Mouse (Mus musculus) lung, embryonic 15.5 days (tissue): ENCODE results near the gene Prpf6. TPM values are rescaled to one million over a fixed set of nuclear protein-coding genes. Genes with fewer than 3 reads are reported as not detected.

Experiments
- ATAC-seq: fragments of 200-750 bp; cut with Nextera tagmentation; 2 replicates; pipeline ENCODE4 v1.8.0; 2017; ENCODE audit warnings: moderate number of reproducible peaks, borderline replicate concordance; ENCODE audit not compliant: low FRiP score, low TSS enrichment; ENCODE audit errors: extremely low read depth
- H3K27ac ChIP-seq: fragments of 300-500 bp; sonication (generic); 2 replicates; pipeline ENCODE4 v1.5.1; 2015; ENCODE audit warnings: moderate library complexity, mild to moderate bottlenecking, inconsistent platforms
- H3K27me3 ChIP-seq: fragments of 300-500 bp; sonication (generic); 2 replicates; pipeline ENCODE4 v1.6.1; 2015; ENCODE audit warnings: inconsistent platforms
- H3K36me3 ChIP-seq: fragments of 300-500 bp; sonication (generic); 2 replicates; pipeline ENCODE4 v1.6.1; 2015; ENCODE audit warnings: inconsistent platforms
- H3K4me1 ChIP-seq: fragments of 300-500 bp; sonication (generic); 2 replicates; pipeline ENCODE4 v1.6.1; 2015; ENCODE audit warnings: inconsistent platforms
- H3K4me2 ChIP-seq: fragments of 300-500 bp; sonication (generic); 2 replicates; pipeline ENCODE4 v1.6.1; 2015; ENCODE audit warnings: inconsistent platforms, mild to moderate bottlenecking, moderate library complexity
- H3K4me3 ChIP-seq: fragments of 300-500 bp; sonication (generic); 2 replicates; pipeline ENCODE4 v1.5.1; 2015; ENCODE audit warnings: mild to moderate bottlenecking, inconsistent platforms
- H3K9ac ChIP-seq: fragments of 300-500 bp; sonication (generic); 2 replicates; pipeline ENCODE4 v1.6.1; 2015; ENCODE audit warnings: inconsistent platforms
- H3K9me3 ChIP-seq: fragments of 300-500 bp; sonication (generic); 2 replicates; pipeline ENCODE4 v1.6.1; 2016; ENCODE audit warnings: inconsistent platforms
- WGBS: fragments of 180-500 bp; shearing (Covaris S2); methylation state at CpG from one replicate; pipeline ENCODE4 v1.1.7; 2015; 5-methylcytosine and 5-hydroxymethylcytosine counted together
- microRNA-seq: library from miRNA; unstranded; fragments of <30 nt; microRNA quantifications from one replicate; pipeline ENCODE4, GENCODE M21; 2016
- polyA plus RNA-seq: library from polyadenylated mRNA; unstranded; fragments of >200 nt; fragmentation: Nextera tagmentation; extraction: Ambion mirVana; gene quantifications from 2 replicates; pipeline ENCODE4 v1.2.1, GENCODE M21; 2015

Prpf6 gene
- polyA plus RNA-seq, 1 experiment from 2014 or later = 60.8 TPM

DNA sequence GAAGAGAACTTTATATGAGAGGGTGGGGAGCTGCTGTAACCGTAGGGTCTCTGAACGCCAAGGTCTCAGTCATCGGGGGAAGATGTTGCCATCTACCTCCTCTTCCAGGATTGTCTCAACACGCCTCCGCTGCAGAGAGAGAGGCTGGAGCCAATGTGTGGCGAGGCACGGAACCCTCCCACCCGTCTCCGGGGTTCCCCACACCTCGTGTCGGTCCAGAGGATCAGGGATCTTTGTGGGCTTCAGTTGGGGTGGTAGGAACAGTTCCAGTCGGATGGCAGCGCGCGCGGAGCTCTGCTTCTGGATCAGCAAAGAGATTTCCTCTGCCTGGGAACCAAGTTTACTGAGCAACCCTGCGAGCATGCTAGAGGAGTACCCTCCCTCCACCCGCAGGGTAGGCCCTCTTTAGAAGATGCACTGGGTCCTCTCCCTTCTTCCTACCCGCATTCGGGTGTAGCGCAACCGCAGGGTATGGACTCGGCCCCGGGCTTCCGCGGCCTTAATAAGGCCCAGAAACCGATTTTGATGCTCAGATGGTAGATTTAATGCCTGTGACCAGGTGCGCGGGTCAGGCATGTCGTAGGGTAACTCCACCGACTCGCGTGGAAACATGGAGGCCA, 105.2 kb downstream of the Prpf6 start:
- Histone ChIP-seq H3K4me3 (no peak overlapping the region), H3K4me1 (peaks cover 8% of the 10 kb centered on the region), H3K27ac (no peak overlapping the region), H3K9ac (no peak overlapping the region), H3K4me2 (no peak overlapping the region), H3K27me3 (no peaks in the 10 kb centered on the region), H3K36me3 (no peaks in the 10 kb centered on the region), H3K9me3 (no peaks in the 10 kb centered on the region)
- no peak for ATAC-seq
- WGBS = 65% methylated on average over 33 of the region's 33 CpGs

GRCm38 (mm10) chr2:181698241-181698640, 106.6 kb downstream of the Prpf6 start, which contains the start of gene Lkaaear1:
Lkaaear1 (minus strand) TSS chr2:181698442.
- ATAC-seq = no peak
- Histone ChIP-seq H3K4me3 (no peak within 1 kb of the TSS), H3K9me3 (no peaks in the 10 kb centered on the region), H3K27ac (no peak within 1 kb of the TSS), H3K4me1 (no peaks in the 10 kb centered on the region; the same call in 1 of the 2 replicates), H3K9ac (no peak within 1 kb of the TSS), H3K27me3 (no peaks in the 10 kb centered on the region), H3K4me2 (no peak within 1 kb of the TSS), H3K36me3 (no peaks in the 10 kb centered on the region)
- WGBS = 45% methylated on average over 5 of the region's 5 CpGs

Small RNA genes lying within 50 kb of the gene (microRNA-seq; reads per million reads assigned to microRNA genes)
- gene Mir7006 = not detected

Other genes starting within 250 kb of the Prpf6 start
- gene Zgpat, start 226.9 kb upstream of the Prpf6 start, polyA plus RNA-seq = 39.0 and 40.7 TPM in 2 replicates
- gene Arfrp1, start 226.5 kb upstream of the Prpf6 start, polyA plus RNA-seq = 61.8 and 66.7 TPM in 2 replicates
- gene Lime1, start 211.8 kb upstream of the Prpf6 start, polyA plus RNA-seq = 20.8 and 21.9 TPM in 2 replicates
- 12.5 and 14.6 TPM in 2 replicates for gene Zbtb46, start 132.4 kb upstream of the Prpf6 start, polyA plus RNA-seq
- 0.24 and 0.26 TPM in 2 replicates for gene Abhd16b, start 98.7 kb upstream of the Prpf6 start, polyA plus RNA-seq
- 155 and 160 TPM in 2 replicates for gene Tpd52l2, start 94.7 kb upstream of the Prpf6 start, polyA plus RNA-seq
- 84.8 and 87.4 TPM in 2 replicates for gene Dnajc5, start 71.4 kb upstream of the Prpf6 start, polyA plus RNA-seq
- 41.4 and 51.2 TPM in 2 replicates for gene Uckl1, start 7.0 kb upstream of the Prpf6 start, polyA plus RNA-seq
- gene Zfp512b, start 935 bp downstream of the Prpf6 start, polyA plus RNA-seq = 48.2 and 52.3 TPM in 2 replicates
- 29.7 and 30.1 TPM in 2 replicates for gene Samd10, start 7.3 kb downstream of the Prpf6 start, polyA plus RNA-seq
- not detected in 2 replicates for gene Gm29797, start 65.2 kb downstream of the Prpf6 start, polyA plus RNA-seq
- 65.3 and 70.3 TPM in 2 replicates for gene Sox18, start 79.8 kb downstream of the Prpf6 start, polyA plus RNA-seq
- gene Tcea2, start 88.4 kb downstream of the Prpf6 start, polyA plus RNA-seq = 23.2 and 23.7 TPM in 2 replicates
- 72.3 and 72.5 TPM in 2 replicates for gene Rgs19, start 102.1 kb downstream of the Prpf6 start, polyA plus RNA-seq
- gene Lkaaear1, start 106.6 kb downstream of the Prpf6 start, polyA plus RNA-seq = not detected in 2 replicates
- gene Oprl1, start 123.1 kb downstream of the Prpf6 start, polyA plus RNA-seq = 0.92 and 0.93 TPM in 2 replicates
- 0.06 and 0.19 TPM in 2 replicates for gene Myt1, start 171.5 kb downstream of the Prpf6 start, polyA plus RNA-seq
- 30.2 and 32.4 TPM in 2 replicates for gene Pcmtd2, start 246.0 kb downstream of the Prpf6 start, polyA plus RNA-seq